Mouse (Mus musculus) midbrain, embryonic 10.5 days (tissue): ENCODE measurements around the gene Adipor2. TPM values are rescaled to one million over a fixed set of nuclear protein-coding genes. Genes with fewer than 3 reads are reported as not detected.

ENCODE experiments used
- DNase-seq: peaks from one replicate; pipeline ENCODE4 v3.0.0-alpha.2; 2017; ENCODE audit warnings: low spot score
- H3K27ac ChIP-seq: fragments of 300-500 bp; sonication (generic); replicated peaks from 2 replicates; pipeline ENCODE4 v1.5.1; 2016; ENCODE audit warnings: mild to moderate bottlenecking
- H3K27me3 ChIP-seq: fragments of 300-500 bp; sonication (generic); 2 replicates; pipeline ENCODE4 v1.6.1; 2016; ENCODE audit warnings: low read depth, mild to moderate bottlenecking; ENCODE audit not compliant: poor library complexity, severe bottlenecking
- H3K36me3 ChIP-seq: fragments of 300-500 bp; sonication (generic); 2 replicates; pipeline ENCODE4 v1.6.1; 2016; ENCODE audit warnings: mild to moderate bottlenecking, moderate library complexity
- H3K4me1 ChIP-seq: fragments of 300-500 bp; sonication (generic); 2 replicates; pipeline ENCODE4 v1.6.1; 2016
- H3K4me3 ChIP-seq: fragments of 300-500 bp; sonication (generic); 2 replicates; pipeline ENCODE4 v1.5.1; 2016; ENCODE audit warnings: mild to moderate bottlenecking, moderate library complexity
- H3K9me3 ChIP-seq: fragments of 300-500 bp; sonication (generic); replicated peaks from 2 replicates; pipeline ENCODE4 v1.6.1; 2016; ENCODE audit warnings: mild to moderate bottlenecking
- WGBS: fragments of 180-500 bp; shearing (Covaris S2); methylation state at CpG from one replicate; pipeline ENCODE4 v1.1.7; 2016; 5-methylcytosine and 5-hydroxymethylcytosine counted together
- polyA plus RNA-seq: library from polyadenylated mRNA; unstranded; fragments of >200 nt; fragmentation: Nextera tagmentation; extraction: Ambion mirVana; gene quantifications from 2 replicates; pipeline ENCODE4 v1.2.1, GENCODE M21; 2016

The Adipor2 gene
- polyA plus RNA-seq, 1 experiment from 2014 or later: 37.1 TPM

- no peaks in the 10 kb centered on the region for H3K36me3 ChIP-seq
- H3K9me3 ChIP-seq: no peaks in the 10 kb centered on the region
- H3K4me1 ChIP-seq: no peaks in the 10 kb centered on the region
- WGBS: 94% methylated on average over 3 of the region's 3 CpGs
- no peaks in the 10 kb centered on the region for H3K27me3 ChIP-seq
- no peak for DNase-seq
- H3K4me3 ChIP-seq: no peak overlapping the region
- H3K27ac ChIP-seq: no peak overlapping the region
These were observed 18.1 kb downstream of the Adipor2 start for GRCm38 (mm10) chr6:119399371-119399770.

- Histone ChIP-seq H3K9me3 (no peaks in the 10 kb centered on the region), H3K4me1 (no peaks in the 10 kb centered on the region), H3K36me3 (no peaks in the 10 kb centered on the region), H3K4me3 (no peak overlapping the region), H3K27me3 (no peaks in the 10 kb centered on the region), H3K27ac (no peak overlapping the region)
- WGBS: 77% methylated on average over 5 of the region's 5 CpGs
- no peak for DNase-seq
These were observed 21.2 kb downstream of the Adipor2 start for GRCm38 (mm10) chr6:119396309-119396634.

DNA sequence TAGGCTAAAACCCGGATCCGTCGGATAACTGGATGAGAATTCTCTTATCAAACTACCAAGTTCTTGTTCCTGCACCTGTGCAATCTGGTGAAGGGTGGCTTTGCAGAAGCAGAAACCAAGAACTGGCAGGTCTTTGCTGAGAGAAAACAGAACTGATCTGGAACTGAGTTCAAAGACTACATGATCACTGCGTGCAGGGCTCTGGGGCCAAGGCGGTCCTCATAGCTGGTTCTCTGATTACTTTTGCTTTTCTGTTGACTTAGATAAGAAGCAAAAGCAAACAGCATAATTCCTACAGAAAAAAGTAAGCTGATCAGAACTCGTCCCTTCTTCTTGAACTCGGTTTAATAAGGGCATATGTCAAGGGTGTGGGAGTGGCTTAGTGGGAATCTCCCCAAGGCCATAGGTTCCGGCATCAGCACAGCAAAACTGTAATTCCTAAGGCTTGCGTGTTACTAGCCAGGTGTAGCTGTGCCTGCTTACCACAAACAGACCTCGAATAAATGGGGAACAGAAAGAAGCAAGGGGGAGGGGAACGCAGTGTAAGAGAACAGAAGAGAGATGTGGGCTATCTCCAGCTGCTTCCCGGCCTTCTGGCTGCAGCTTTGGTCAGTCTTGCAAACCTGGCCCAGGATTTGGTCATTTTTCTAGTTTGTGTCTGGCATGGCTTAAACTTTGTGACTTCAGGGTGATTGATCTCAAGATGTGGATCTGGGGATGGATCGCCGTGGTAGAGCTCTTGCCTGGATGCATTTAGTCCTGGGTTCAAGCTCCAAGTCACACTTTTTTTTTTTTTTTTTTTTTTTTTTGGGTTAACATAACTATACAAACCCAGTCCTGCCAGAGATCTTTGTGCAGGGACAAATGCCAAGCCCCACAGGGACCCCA lies 21.8 kb downstream of the Adipor2 start:
- Histone ChIP-seq H3K27ac (no peak overlapping the region), H3K4me1 (no peaks in the 10 kb centered on the region), H3K9me3 (no peaks in the 10 kb centered on the region), H3K36me3 (no peaks in the 10 kb centered on the region), H3K4me3 (no peak overlapping the region), H3K27me3 (no peaks in the 10 kb centered on the region)
- 85% methylated on average over 14 of the region's 14 CpGs for WGBS
- DNase-seq: no peak

GRCm38 (mm10) chr6:119392836-119393235 lies 24.7 kb downstream of the Adipor2 start:
- no peaks in the 10 kb centered on the region for H3K9me3 ChIP-seq
- WGBS: 90% methylated on average over 9 of the region's 9 CpGs
- no peaks in the 10 kb centered on the region for H3K36me3 ChIP-seq
- no peak overlapping the region for H3K4me3 ChIP-seq
- DNase-seq: no peak
- H3K4me1 ChIP-seq: peaks cover 11% of the 10 kb centered on the region
- no peaks in the 10 kb centered on the region for H3K27me3 ChIP-seq
- no peak overlapping the region for H3K27ac ChIP-seq

- Histone ChIP-seq H3K27ac (no peak overlapping the region), H3K4me3 (no peak overlapping the region), H3K27me3 (no peaks in the 10 kb centered on the region), H3K36me3 (no peaks in the 10 kb centered on the region), H3K4me1 (peaks cover 28% of the 10 kb centered on the region), H3K9me3 (no peaks in the 10 kb centered on the region)
- WGBS: 89% methylated on average over 4 of the region's 4 CpGs
- no peak for DNase-seq
These were observed 26.8 kb downstream of the Adipor2 start for GRCm38 (mm10) chr6:119390728-119391127.

- H3K4me1 ChIP-seq: peaks cover 28% of the 10 kb centered on the region
- peak overlapping the region; percentile 85 for H3K4me3 ChIP-seq
- H3K9me3 ChIP-seq: no peaks in the 10 kb centered on the region
- no peaks in the 10 kb centered on the region for H3K27me3 ChIP-seq
- H3K36me3 ChIP-seq: peaks cover 8% of the 10 kb centered on the region; the same call in 1 of the 2 replicates
- peak overlapping the region; percentile 98 for H3K27ac ChIP-seq
- WGBS: 34% methylated on average over 10 of the region's 10 CpGs
- DNase-seq: no peak
These were observed 28.4 kb downstream of the Adipor2 start for GRCm38 (mm10) chr6:119389089-119389488.

DNA sequence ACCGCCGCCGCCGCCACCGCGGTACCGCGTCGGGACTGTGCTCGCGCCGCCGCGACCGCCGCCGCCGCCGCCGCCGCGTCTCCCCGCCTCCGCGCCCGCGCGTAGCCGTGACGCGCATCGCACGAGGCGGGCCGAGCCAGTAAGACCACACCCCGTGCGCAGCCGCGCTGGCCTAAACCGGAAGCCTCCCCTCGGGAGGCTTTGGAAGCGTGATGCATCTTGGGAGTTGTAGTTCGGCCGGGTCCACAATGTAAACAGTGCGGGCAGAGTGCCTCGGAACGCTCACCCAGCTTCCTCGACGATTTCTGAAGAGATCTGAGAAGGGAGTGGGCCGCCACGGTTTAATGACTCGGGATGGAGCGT lies 28.9 kb downstream of the Adipor2 start:
- H3K27ac ChIP-seq: peak overlapping the region; percentile 98
- no peaks in the 10 kb centered on the region for H3K9me3 ChIP-seq
- H3K36me3 ChIP-seq: peaks cover 12% of the 10 kb centered on the region; the same call in 1 of the 2 replicates
- under 1% methylated on average over 52 of the region's 53 CpGs for WGBS
- DNase-seq: peak; percentile 94
- no peaks in the 10 kb centered on the region for H3K27me3 ChIP-seq
- peak overlapping the region; percentile 85 for H3K4me3 ChIP-seq
- peaks cover 28% of the 10 kb centered on the region for H3K4me1 ChIP-seq

DNA sequence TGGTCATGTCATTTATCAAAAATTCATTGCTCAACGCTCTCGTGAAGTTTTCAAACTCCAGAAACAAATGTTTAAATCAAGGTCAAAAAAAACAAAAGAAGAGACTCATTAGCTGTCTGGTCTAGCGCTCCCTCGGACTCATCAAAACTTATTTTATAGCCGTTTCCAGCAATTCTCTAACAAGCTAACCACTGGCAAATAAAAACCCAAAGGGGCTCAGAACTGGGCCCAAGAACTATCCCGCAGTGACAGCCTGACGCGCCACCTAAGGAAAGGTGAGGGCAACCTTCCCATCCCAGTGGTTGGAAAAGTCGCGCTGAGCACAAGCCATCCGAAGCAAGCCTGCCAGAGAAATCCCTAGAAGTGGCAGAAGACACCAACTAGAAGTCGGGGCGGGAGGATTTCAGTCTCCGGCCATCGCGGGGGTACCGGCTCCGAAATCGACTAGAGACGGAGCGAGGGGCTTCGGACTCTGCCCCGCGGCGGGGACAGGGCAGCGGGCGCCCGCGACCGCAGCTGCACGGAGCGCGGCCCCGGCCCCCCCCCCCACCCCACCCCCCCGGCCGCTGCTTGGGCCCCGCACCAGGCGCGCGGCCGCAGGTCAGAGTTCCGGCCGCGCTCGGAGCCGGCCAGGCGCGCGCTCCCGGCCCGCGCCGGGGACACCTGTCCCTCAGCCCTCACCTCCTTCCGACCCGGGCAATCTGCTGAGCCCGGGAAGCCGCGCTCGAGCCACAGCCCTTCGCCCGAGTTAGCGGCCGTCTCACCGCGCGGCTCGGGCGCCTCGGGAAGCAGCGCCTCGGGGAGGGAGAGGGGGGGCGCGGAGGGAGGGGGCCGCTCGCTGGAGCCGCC lies 29.5 kb downstream of the Adipor2 start:
- Histone ChIP-seq H3K27ac (peak overlapping the region; percentile 98), H3K9me3 (no peaks in the 10 kb centered on the region), H3K4me1 (peaks cover 28% of the 10 kb centered on the region), H3K27me3 (no peaks in the 10 kb centered on the region), H3K4me3 (peak overlapping the region; percentile 85), H3K36me3 (peaks cover 18% of the 10 kb centered on the region)
- WGBS: 2% methylated on average over 44 of the region's 76 CpGs
- DNase-seq: no peak

DNA sequence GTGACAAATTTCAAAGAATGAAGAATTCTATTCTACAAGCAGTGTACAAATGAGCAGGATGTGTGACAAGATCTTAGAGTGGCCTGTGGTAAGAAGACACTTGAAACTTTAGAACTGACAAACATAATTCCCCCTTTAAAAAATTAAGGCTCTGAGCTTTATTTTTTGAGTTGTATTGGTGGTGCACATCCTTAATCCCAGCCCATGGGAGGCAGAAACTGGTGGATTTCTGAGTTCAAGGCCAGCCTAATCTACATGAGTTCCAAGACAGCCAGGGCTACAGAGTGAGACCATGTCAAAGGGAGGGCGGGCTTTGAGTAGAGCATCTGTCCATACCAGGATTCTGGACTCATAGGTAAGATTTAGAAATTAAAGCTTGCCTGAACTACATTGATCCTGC lies 30.7 kb downstream of the Adipor2 start:
- Histone ChIP-seq H3K36me3 (peaks cover 22% of the 10 kb centered on the region), H3K4me3 (peak overlapping the region; percentile 85), H3K27me3 (no peaks in the 10 kb centered on the region), H3K9me3 (no peaks in the 10 kb centered on the region), H3K4me1 (peaks cover 28% of the 10 kb centered on the region), H3K27ac (no peak overlapping the region)
- whole genome bisulfite sequencing: 87% methylated on average over 1 of the region's 1 CpGs
- no peak for DNase-seq

- H3K4me3 ChIP-seq: no peak overlapping the region
- peaks cover 28% of the 10 kb centered on the region for H3K4me1 ChIP-seq
- DNase-seq: no peak
- H3K27ac ChIP-seq: no peak overlapping the region
- H3K27me3 ChIP-seq: no peaks in the 10 kb centered on the region
- no peaks in the 10 kb centered on the region for H3K9me3 ChIP-seq
- H3K36me3 ChIP-seq: peaks cover 22% of the 10 kb centered on the region
- 97% methylated on average over 4 of the region's 4 CpGs for WGBS
These were observed 31.1 kb downstream of the Adipor2 start for GRCm38 (mm10) chr6:119386421-119386820.

GRCm38 (mm10) chr6:119385668-119386067 lies 31.8 kb downstream of the Adipor2 start:
- H3K9me3 ChIP-seq: no peaks in the 10 kb centered on the region
- peaks cover 23% of the 10 kb centered on the region for H3K36me3 ChIP-seq
- H3K4me1 ChIP-seq: peaks cover 28% of the 10 kb centered on the region
- no peak for DNase-seq
- H3K27ac ChIP-seq: no peak overlapping the region
- no peak overlapping the region for H3K4me3 ChIP-seq
- WGBS: 100% methylated on average over 1 of the region's 1 CpGs
- H3K27me3 ChIP-seq: no peaks in the 10 kb centered on the region

- peaks cover 17% of the 10 kb centered on the region for H3K36me3 ChIP-seq
- no peaks in the 10 kb centered on the region for H3K9me3 ChIP-seq
- WGBS: 80% methylated on average over 1 of the region's 1 CpGs
- H3K4me3 ChIP-seq: no peak overlapping the region
- DNase-seq: no peak
- H3K4me1 ChIP-seq: no peaks in the 10 kb centered on the region
- H3K27me3 ChIP-seq: no peaks in the 10 kb centered on the region
- H3K27ac ChIP-seq: no peak overlapping the region
These were observed 38.9 kb downstream of the Adipor2 start for GRCm38 (mm10) chr6:119378631-119379030.

GRCm38 (mm10) chr6:119377613-119378012 lies 39.9 kb downstream of the Adipor2 start:
- H3K9me3 ChIP-seq: no peaks in the 10 kb centered on the region
- H3K4me3 ChIP-seq: no peak overlapping the region
- no peaks in the 10 kb centered on the region for H3K4me1 ChIP-seq
- H3K27ac ChIP-seq: no peak overlapping the region
- no peaks in the 10 kb centered on the region for H3K27me3 ChIP-seq
- H3K36me3 ChIP-seq: peaks cover 11% of the 10 kb centered on the region; the same call in 1 of the 2 replicates
- 83% methylated on average over 2 of the region's 2 CpGs for WGBS
- no peak for DNase-seq
